Mouse (Mus musculus) liver, embryonic 11.5 days (tissue): ENCODE data around the gene Col26a1. TPM values are rescaled to one million over a fixed set of nuclear protein-coding genes. Genes with fewer than 3 reads are reported as not detected.

Source experiments
- ATAC-seq: fragments of 200-750 bp; cut with Nextera tagmentation; replicated peaks from 2 replicates; pipeline ENCODE4 v1.8.0; 2017; ENCODE audit warnings: moderate number of reproducible peaks, mild to moderate bottlenecking, moderate TSS enrichment, moderate library complexity; ENCODE audit not compliant: low FRiP score
- DNase-seq: peaks from one replicate; pipeline ENCODE4 v3.0.0-alpha.2; 2017; ENCODE audit warnings: low spot score
- H3K27ac ChIP-seq: fragments of 300-500 bp; sonication (generic); 2 replicates; pipeline ENCODE4 v1.5.1; 2014; ENCODE audit warnings: mild to moderate bottlenecking, low read depth, low read length, control low read depth
- H3K27me3 ChIP-seq: fragments of 300-500 bp; sonication (generic); replicated peaks from 2 replicates; pipeline ENCODE4 v1.6.1; 2014; ENCODE audit warnings: low read length, mixed read lengths; ENCODE audit not compliant: control insufficient read depth, insufficient read depth
- H3K36me3 ChIP-seq: fragments of 300-500 bp; sonication (generic); 2 replicates; pipeline ENCODE4 v1.6.1; 2014; ENCODE audit warnings: mild to moderate bottlenecking, low read length, moderate library complexity, mixed read lengths; ENCODE audit not compliant: control insufficient read depth, insufficient read depth
- H3K4me1 ChIP-seq: fragments of 300-500 bp; sonication (generic); replicated peaks from 2 replicates; pipeline ENCODE4 v1.6.1; 2014; ENCODE audit warnings: low read length, mixed read lengths; ENCODE audit not compliant: control insufficient read depth, insufficient read depth
- H3K4me2 ChIP-seq: fragments of 300-500 bp; sonication (generic); 2 replicates; pipeline ENCODE4 v1.6.1; 2014; ENCODE audit warnings: mild to moderate bottlenecking, control low read depth, moderate library complexity
- H3K4me3 ChIP-seq: fragments of 300-500 bp; sonication (generic); 2 replicates; pipeline ENCODE4 v1.5.1; 2014; ENCODE audit warnings: low read depth, low read length, control low read depth
- H3K9ac ChIP-seq: fragments of 300-500 bp; sonication (generic); 2 replicates; pipeline ENCODE4 v1.6.1; 2014; ENCODE audit warnings: low read depth, low read length, control low read depth
- H3K9me3 ChIP-seq: fragments of 300-500 bp; sonication (generic); 2 replicates; pipeline ENCODE4 v1.6.1; 2016; ENCODE audit warnings: low read length, inconsistent platforms, mixed read lengths; ENCODE audit not compliant: control insufficient read depth
- WGBS: fragments of 180-500 bp; shearing (Covaris S2); extraction: QIAGEN DNeasy Blood & Tissue Kit; methylation state at CpG from one replicate; pipeline ENCODE4 v1.1.7; 2014; 5-methylcytosine and 5-hydroxymethylcytosine counted together
- polyA plus RNA-seq: library from polyadenylated mRNA; unstranded; fragments of >200 nt; fragmentation: Nextera tagmentation; extraction: Ambion mirVana; gene quantifications from 2 replicates; pipeline ENCODE4 v1.2.1, GENCODE M21; 2014

Gene Col26a1
- polyA plus RNA-seq, 1 experiment from 2014 or later: 9.8 TPM

DNA sequence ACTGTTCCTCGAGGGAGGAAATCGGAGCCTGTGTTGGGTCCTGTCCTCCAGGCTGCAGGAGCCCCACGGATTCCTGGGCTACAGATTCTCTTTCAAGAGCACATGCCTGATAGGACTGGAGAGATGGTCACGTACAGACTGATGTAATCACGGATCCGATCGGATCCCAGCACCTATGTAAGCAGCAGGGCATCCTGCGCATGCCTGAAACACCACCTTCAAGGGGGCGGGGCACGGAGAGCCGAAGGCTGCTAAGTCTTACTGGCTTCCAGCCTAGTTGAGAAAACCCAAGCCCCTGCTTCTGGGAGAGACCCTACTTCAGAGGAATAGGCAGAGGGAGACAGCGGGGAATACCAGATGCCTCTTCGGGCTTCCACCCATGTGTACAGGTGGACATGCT is 100.4 kb downstream of the Col26a1 start:
- H3K9ac ChIP-seq: no peak overlapping the region
- H3K4me3 ChIP-seq: no peak overlapping the region
- no peaks in the 10 kb centered on the region; the same call in 1 of the 2 replicates for H3K4me1 ChIP-seq
- no peak overlapping the region for H3K27ac ChIP-seq
- 56% methylated on average over 13 of the region's 13 CpGs for WGBS
- DNase-seq: no peak
- H3K27me3 ChIP-seq: no peaks in the 10 kb centered on the region
- no peaks in the 10 kb centered on the region for H3K9me3 ChIP-seq
- ATAC-seq: no peak
- no peak overlapping the region for H3K4me2 ChIP-seq
- no peaks in the 10 kb centered on the region for H3K36me3 ChIP-seq

DNA sequence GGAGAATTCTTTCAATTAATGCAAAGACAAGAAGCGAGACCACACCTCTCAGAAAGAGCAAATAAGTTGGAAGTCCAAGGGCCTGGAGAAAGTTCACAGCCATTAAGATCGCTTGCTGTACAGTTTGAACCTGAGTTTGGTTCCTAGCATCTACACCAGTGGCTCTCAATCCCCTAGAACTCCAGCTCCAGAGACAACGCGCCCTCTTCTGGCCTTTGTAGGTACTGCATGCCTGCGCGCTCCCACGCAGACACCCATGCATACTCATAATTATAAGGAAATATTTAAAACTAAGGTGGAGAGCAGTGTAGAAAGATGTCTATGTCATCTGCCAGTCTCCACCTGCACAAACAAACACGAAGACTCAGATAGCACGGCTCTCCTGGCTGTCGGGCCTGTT is 102.5 kb downstream of the Col26a1 start:
- H3K9me3 ChIP-seq: no peaks in the 10 kb centered on the region
- H3K4me2 ChIP-seq: no peak overlapping the region
- H3K4me1 ChIP-seq: no peaks in the 10 kb centered on the region; the same call in 1 of the 2 replicates
- DNase-seq (peak; percentile 51), ATAC-seq (no peak)
- H3K27ac ChIP-seq: no peak overlapping the region
- no peaks in the 10 kb centered on the region for H3K36me3 ChIP-seq
- H3K4me3 ChIP-seq: no peak overlapping the region
- H3K27me3 ChIP-seq: no peaks in the 10 kb centered on the region
- H3K9ac ChIP-seq: no peak overlapping the region
- WGBS: 38% methylated on average over 10 of the region's 10 CpGs

DNA sequence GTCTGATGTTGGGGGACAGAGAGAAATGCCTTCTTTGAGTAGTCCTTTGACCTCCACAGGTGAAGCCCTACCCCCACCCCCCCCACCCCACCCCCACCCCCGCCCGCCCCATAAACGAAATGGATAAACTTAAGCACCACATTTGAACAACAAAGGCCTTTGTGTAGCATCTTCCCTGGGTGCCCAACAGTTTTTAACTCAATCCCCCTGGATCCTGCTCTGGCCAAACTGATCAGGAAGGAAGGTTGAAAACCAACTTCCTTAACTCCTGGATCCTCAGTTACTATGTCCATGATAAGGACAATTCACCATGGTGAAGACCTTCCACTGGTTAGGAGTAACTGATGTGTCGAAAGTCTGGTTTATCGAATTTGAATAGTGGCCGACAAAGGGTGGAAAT is 103.1 kb downstream of the Col26a1 start:
- ATAC-seq (no peak), DNase-seq (no peak)
- 79% methylated on average over 6 of the region's 6 CpGs for WGBS

DNA sequence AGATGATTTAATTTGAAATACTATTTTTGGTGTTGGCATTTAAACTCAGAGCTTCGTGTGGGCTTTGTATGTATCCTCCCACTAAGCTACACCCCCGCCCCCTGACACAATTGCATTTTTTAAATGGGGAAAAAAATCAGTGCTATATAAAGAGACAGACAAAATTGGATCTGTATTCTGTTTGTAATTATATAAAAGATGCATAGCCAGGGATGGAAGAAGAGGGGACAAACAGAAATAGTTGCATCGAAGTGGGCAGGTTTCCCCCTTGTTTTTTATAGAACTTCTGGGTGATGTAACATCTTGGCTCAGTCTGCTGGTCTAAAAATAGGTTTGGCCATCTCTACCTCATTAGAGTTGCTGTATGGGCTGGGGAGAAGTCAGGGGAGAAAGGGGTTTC is 107.5 kb downstream of the Col26a1 start:
- no peaks in the 10 kb centered on the region for H3K36me3 ChIP-seq
- DNase-seq (no peak), ATAC-seq (no peak)
- no peak overlapping the region for H3K4me2 ChIP-seq
- H3K9ac ChIP-seq: no peak overlapping the region
- H3K4me1 ChIP-seq: no peaks in the 10 kb centered on the region
- WGBS: 68% methylated on average over 3 of the region's 3 CpGs
- H3K4me3 ChIP-seq: no peak overlapping the region
- H3K27me3 ChIP-seq: no peaks in the 10 kb centered on the region
- no peaks in the 10 kb centered on the region for H3K9me3 ChIP-seq
- H3K27ac ChIP-seq: no peak overlapping the region

More for the DNA sequence above, 103.1 kb downstream of the Col26a1 start:
- Histone ChIP-seq H3K4me1 (no peaks in the 10 kb centered on the region; the same call in 1 of the 2 replicates), H3K4me3 (no peak overlapping the region), H3K36me3 (no peaks in the 10 kb centered on the region), H3K9me3 (no peaks in the 10 kb centered on the region), H3K27me3 (no peaks in the 10 kb centered on the region), H3K4me2 (no peak overlapping the region), H3K27ac (no peak overlapping the region), H3K9ac (no peak overlapping the region)

DNA sequence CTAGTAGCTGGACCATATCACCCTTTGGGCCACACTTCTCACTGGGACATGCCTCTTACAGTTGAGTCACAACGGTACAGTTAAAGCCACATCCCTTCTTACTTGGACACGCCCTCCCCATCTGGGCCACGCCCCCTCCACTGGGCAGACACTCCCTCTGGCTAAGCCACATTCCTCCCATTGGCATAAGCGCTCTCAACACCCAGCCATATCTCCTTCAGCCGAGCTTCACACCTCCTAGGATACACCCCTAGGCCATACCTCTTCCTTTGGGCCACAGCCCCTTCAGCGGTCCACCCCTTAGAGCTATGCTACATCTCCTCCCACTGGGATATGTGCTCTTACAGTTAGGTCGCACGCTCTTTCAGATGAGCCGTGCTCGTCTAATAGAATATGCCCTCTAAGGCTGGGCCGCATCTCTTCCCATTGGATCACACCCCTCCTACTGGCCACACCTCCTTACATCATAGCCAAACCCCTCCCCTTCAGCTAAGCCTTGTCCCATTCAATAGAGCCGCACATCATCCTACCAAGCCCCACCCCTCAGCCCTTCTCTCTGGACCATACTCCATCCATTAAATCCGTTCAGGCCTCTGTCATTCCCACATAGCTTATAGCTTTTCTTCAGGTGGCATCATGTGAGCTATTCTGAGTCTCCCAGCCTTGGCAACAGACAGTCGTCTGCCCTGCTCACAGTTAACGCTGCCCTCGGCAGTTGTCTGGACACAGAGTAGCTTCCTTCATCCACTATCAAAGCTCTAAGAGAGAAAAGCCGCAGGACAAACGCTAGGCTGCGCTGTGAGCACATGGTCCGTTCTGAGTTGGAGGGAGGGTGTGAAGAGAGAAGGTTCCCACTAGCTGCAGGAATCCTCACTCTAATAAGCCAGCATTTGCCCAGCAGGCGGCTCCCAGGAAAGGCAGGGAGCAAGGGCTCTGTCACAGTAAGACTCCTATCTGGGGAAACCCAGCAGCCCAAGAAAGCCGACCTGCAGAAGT is 109.7 kb downstream of the Col26a1 start:
- 55% methylated on average over 22 of the region's 22 CpGs for WGBS
- no peaks in the 10 kb centered on the region for H3K36me3 ChIP-seq
- no peaks in the 10 kb centered on the region for H3K9me3 ChIP-seq
- no peak overlapping the region for H3K27ac ChIP-seq
- H3K9ac ChIP-seq: no peak overlapping the region
- no peak overlapping the region for H3K4me3 ChIP-seq
- no peak overlapping the region for H3K4me2 ChIP-seq
- H3K4me1 ChIP-seq: no peaks in the 10 kb centered on the region
- no peaks in the 10 kb centered on the region for H3K27me3 ChIP-seq
- DNase-seq (no peak), ATAC-seq (no peak)

DNA sequence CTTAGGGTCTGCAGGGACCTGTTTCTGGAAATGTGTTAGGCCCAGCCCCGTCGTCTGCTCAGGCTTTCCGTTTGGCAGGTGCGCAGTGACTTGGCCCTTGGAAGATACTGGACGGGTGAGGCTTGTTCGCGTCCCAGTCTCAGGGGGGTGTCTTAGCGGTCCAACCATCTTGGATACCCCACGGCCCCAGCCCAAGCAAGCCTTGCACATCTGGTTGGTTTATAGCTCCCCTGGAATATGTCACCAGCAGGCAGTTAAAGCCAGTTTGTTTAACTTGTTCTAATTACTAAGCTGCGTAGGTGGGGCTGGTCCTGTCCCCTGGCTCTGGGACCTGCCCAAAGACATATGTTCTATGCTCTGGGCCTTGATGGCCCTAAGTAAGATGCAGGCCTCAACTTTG is 111.9 kb downstream of the Col26a1 start:
- Histone ChIP-seq H3K9me3 (no peaks in the 10 kb centered on the region), H3K9ac (no peak overlapping the region), H3K4me2 (no peak overlapping the region), H3K27ac (no peak overlapping the region), H3K4me1 (no peaks in the 10 kb centered on the region), H3K27me3 (no peaks in the 10 kb centered on the region), H3K4me3 (no peak overlapping the region), H3K36me3 (no peaks in the 10 kb centered on the region)
- DNase-seq: no peak
- 80% methylated on average over 10 of the region's 10 CpGs for WGBS
- ATAC-seq: no peak

DNA sequence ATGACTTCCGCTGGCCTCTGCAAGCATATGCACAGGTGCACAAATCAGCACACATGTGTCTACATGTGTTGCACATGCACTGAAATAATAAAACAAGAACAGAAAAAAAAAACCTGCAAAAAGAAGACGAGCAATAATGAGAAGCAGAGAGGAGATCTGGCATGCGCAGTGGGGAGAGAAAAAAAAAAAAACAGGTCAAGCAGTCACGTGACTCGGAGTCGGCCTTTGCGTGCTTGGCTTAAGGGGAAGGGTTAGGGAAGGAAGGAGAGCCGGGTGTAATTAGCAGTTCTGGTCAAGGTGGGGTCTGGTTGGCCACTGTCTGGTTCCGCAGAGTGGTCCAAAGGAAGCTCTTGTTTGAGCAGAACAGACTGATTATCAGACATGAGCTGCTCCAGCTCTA is 115.7 kb downstream of the Col26a1 start:
- no peak overlapping the region for H3K9ac ChIP-seq
- no peak overlapping the region for H3K27ac ChIP-seq
- H3K4me2 ChIP-seq: no peak overlapping the region
- no peak for DNase-seq
- 79% methylated on average over 9 of the region's 9 CpGs for WGBS
- no peak for ATAC-seq
- no peaks in the 10 kb centered on the region for H3K4me1 ChIP-seq
- H3K9me3 ChIP-seq: no peaks in the 10 kb centered on the region
- no peaks in the 10 kb centered on the region for H3K27me3 ChIP-seq
- no peaks in the 10 kb centered on the region for H3K36me3 ChIP-seq
- no peak overlapping the region for H3K4me3 ChIP-seq

DNA sequence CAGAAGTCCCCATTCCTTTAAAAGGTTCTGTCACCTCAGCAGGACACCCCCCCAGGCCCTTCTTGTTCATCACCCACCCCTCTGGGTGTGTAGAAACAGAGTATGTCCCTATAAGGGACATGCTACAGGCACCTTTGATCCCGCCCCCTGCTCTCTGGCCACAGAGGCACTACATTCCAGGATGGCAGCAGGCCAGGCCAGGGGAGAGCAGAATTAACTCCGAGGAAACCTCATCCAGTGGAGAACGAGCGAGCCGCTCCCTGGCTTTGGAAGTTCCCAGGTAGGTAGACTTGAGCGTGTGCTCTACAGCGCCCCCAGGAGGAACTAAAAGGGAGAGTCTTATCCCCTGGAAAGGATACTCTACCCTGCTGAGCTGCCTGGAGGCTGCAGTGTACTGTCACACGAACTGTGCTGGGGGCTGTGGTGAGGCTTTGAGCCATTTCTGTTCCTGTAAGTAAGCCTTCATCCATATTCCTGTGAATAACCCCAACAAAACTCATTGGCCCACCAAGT is 118.8 kb downstream of the Col26a1 start:
- Histone ChIP-seq H3K9me3 (no peaks in the 10 kb centered on the region), H3K36me3 (no peaks in the 10 kb centered on the region), H3K27me3 (no peaks in the 10 kb centered on the region), H3K9ac (no peak overlapping the region), H3K4me3 (no peak overlapping the region), H3K27ac (no peak overlapping the region), H3K4me2 (no peak overlapping the region), H3K4me1 (no peaks in the 10 kb centered on the region)
- ATAC-seq (no peak), DNase-seq (no peak)
- WGBS: 39% methylated on average over 8 of the region's 8 CpGs

DNA sequence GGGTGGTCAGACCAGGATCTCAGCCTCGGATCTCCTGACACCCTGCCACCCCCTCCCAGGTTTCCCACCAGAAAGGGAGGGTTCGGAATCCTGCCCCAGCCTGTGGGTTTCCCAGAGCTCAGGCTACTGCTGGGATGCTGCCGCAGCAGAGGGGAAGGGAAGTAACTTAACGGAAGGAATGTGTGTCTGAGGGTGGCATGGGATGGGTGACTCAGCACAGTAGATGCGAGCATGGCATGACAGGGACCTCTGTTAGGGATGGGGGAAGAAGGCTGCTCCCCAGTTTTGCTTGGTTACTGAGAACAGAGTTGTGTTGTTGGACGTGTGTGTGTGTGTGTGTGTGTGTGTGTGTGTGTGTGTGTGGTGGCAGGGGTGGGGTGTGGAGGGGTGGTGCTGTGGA is 122.7 kb downstream of the Col26a1 start:
- Histone ChIP-seq H3K4me2 (no peak overlapping the region), H3K9me3 (no peaks in the 10 kb centered on the region), H3K27ac (no peak overlapping the region), H3K4me3 (no peak overlapping the region), H3K36me3 (no peaks in the 10 kb centered on the region), H3K9ac (no peak overlapping the region), H3K27me3 (no peaks in the 10 kb centered on the region), H3K4me1 (no peaks in the 10 kb centered on the region)
- ATAC-seq (no peak), DNase-seq (no peak)
- WGBS: 43% methylated on average over 6 of the region's 6 CpGs
